Mouse (Mus musculus): ENCODE measurements around the gene BC025920.
"Not testable (repeated sequence)": the region's sequence is repeated elsewhere in the genome, so short reads cannot be mapped to it uniquely, and the experiment has no call there.

DNA sequence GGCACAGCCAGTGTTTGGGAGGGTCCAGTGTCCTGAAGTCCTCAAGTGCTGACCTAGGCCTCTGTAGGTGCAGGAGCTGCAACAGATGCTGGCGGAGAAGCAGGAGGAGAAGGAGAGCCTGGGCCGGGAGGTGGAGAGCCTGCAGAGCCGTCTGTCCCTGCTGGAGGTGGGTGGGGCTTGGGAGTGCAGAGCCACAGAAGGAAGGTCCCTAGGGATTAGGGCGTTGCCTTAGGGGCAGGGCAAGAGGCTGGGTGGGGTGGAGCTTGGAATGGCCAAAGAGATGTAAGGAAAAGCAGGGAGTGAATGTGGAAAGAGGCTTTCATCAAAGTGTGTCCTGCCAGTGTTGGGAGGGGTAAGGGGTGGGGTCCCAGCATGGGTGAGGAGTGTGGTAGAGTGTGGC is 34.8 kb downstream of the BC025920 start:
- TF ChIP-seq CTCF (IDR thresholded peaks at IDR 0.05; ENCODE audit: borderline replicate concordance, insufficient read depth, low read depth, low read length); POLR2A (IDR thresholded peaks at IDR 0.05; ENCODE audit: borderline replicate concordance, insufficient read depth, low read length): not testable (repeated sequence)

All from cerebellum, adult 2 months (tissue).